Mouse (Mus musculus) C2C12 (cell line): ENCODE data around the gene Thegl. TPM values are rescaled to one million over a fixed set of nuclear protein-coding genes. Genes with fewer than 3 reads are reported as not detected.
A peak's percentile ranks its signal among the peaks of the same experiment; 100 is the strongest.
"Not testable (repeated sequence)": the region's sequence is repeated elsewhere in the genome, so short reads cannot be mapped to it uniquely, and the experiment has no call there.

ENCODE experiments used
- H3K27me3 ChIP-seq: one replicate; pipeline ENCODE4 v1.6.1; 2011; ENCODE audit not compliant: control insufficient read depth, insufficient read depth, insufficient read length
- H3K36me3 ChIP-seq: one replicate; pipeline ENCODE4 v1.6.1; 2011; ENCODE audit not compliant: control insufficient read depth, insufficient read depth
- H3K4me3 ChIP-seq: one replicate; pipeline ENCODE4 v1.5.1; 2011; ENCODE audit warnings: mild to moderate bottlenecking, control low read depth; ENCODE audit not compliant: poor library complexity, insufficient read depth, severe bottlenecking
- H3K79me2 ChIP-seq: one replicate; pipeline ENCODE4 v1.6.1; 2011; ENCODE audit not compliant: control insufficient read depth, insufficient read depth
- H3K79me3 ChIP-seq: one replicate; pipeline ENCODE4 v1.6.1; 2011; ENCODE audit warnings: low read depth, control low read depth
- H3ac ChIP-seq: one replicate; pipeline ENCODE3; 2011; ENCODE audit warnings: low read depth; ENCODE audit not compliant: control insufficient read depth, insufficient read length
- CEBPB ChIP-seq: IDR thresholded peaks from one replicate; pipeline ENCODE4 v1.6.1; 2011; ENCODE audit warnings: low read depth, mild to moderate bottlenecking, control low read depth, moderate library complexity
- CTCF ChIP-seq: IDR thresholded peaks from one replicate; pipeline ENCODE4 v1.5.1; 2011; ENCODE audit not compliant: control insufficient read depth, insufficient read depth, insufficient read length
- FOSL1 ChIP-seq: IDR thresholded peaks from one replicate; pipeline ENCODE4 v1.8.0; 2011; ENCODE audit warnings: mild to moderate bottlenecking, low read length; ENCODE audit not compliant: poor library complexity, insufficient read depth, severe bottlenecking
- MAX ChIP-seq: IDR thresholded peaks from one replicate; pipeline ENCODE4 v1.6.1; 2011; ENCODE audit warnings: mild to moderate bottlenecking, control low read depth
- MYOD1 ChIP-seq: IDR thresholded peaks from one replicate; pipeline ENCODE4 v1.6.1; 2011; ENCODE audit warnings: low read depth; ENCODE audit not compliant: control insufficient read depth, insufficient read length
- MYOG ChIP-seq: IDR thresholded peaks from one replicate; pipeline ENCODE4 v1.6.1; 2011; ENCODE audit not compliant: control insufficient read depth, insufficient read length; ENCODE audit errors: extremely low read depth
- USF1 ChIP-seq: IDR thresholded peaks from one replicate; pipeline ENCODE4 v1.6.1; 2011; ENCODE audit warnings: low read depth, mild to moderate bottlenecking, control low read depth, moderate library complexity
- polyA plus RNA-seq: library from polyadenylated mRNA; unstranded; fragments of >200 nt; fragmentation: generic; extraction: Trizol; gene quantifications from one replicate; pipeline ENCODE4 v1.2.1, GENCODE M21; 2012; ENCODE audit warnings: missing spikeins

Thegl gene
- polyA plus RNA-seq, 1 experiment: not detected

DNA sequence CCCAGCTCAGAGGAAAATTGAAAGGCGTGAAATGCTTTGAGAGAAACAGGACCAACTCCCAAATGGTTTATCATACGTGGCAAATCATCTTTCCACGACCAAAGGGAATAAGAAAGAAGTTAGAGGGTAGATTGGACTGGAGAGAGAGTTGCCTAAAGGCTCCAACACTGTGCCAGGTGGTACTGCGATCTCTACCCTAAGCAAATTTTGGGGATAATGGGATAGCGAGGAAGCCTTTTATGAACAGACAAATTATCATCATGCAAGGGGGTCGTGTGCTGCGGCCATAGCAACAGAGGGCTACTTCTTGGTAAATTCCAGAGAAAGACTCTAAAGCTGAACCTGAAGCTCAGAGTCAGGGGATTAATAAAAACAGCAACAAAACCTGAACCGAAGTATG is 78.1 kb downstream of the Thegl start:
- no peak overlapping the region for H3ac ChIP-seq
- no peak overlapping the region for H3K4me3 ChIP-seq
- no peaks in the 10 kb centered on the region for H3K36me3 ChIP-seq
- no peaks in the 10 kb centered on the region for H3K79me2 ChIP-seq
- H3K27me3 ChIP-seq: no peaks in the 10 kb centered on the region
- TF ChIP-seq USF1: no peak
- H3K79me3 ChIP-seq: no peaks in the 10 kb centered on the region

DNA sequence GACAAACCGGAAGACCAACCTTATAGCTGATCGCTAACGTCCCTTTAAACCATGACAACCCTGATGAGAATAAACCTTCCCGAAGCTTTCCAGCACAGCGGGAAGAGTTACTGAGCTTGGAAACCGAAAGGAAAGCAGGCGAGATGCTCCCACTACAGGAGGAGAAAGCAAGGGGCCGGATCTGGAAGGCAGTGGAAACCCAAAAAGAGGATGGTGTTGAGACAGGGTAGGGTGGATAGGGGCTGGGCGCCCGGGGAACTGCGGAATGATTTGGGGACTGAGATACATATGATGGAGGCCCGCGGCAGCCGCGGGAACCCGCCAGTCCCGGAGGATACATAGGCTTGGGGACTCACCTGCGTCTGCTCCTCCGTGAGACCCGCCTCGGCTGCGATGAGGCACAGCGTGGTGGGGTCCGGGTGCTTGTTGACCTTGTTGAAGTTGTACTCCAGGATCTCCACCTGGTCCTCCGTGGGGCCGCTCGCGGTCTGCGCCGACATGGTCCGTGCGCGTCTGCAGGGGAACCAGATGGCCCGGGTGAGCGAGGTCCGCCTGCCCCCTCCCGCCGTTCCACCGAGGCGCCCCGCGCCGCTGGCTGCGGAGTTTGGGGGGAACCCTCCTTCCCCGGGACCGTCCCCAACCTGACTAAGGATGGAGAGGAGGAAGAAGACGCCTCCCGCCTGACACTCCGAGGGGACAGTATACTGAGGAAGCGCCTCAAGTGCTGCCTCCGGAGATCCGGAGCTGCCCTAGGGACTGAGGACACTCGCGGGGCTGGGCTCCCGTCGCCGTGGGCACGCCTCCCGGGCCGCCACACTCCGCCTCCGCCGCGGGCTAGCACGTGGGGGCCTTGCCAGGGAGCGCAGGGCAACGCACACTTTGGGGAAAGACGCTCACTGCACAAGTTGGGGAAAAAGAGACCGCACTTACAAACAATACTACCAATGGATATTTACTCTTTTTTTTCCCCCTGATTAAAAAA is 79.0 kb downstream of the Thegl start:
- Histone ChIP-seq H3K4me3 (no peak overlapping the region), H3K36me3 (no peaks in the 10 kb centered on the region), H3K79me2 (no peaks in the 10 kb centered on the region), H3K79me3 (no peaks in the 10 kb centered on the region), H3K27me3 (no peaks in the 10 kb centered on the region), H3ac (peak overlapping the region; percentile 52)
- TF ChIP-seq CTCF (no peak), USF1 (no peak), FOSL1 (no peak), MAX (no peak), MYOG (no peak), MYOD1 (no peak), CEBPB (no peak)

DNA sequence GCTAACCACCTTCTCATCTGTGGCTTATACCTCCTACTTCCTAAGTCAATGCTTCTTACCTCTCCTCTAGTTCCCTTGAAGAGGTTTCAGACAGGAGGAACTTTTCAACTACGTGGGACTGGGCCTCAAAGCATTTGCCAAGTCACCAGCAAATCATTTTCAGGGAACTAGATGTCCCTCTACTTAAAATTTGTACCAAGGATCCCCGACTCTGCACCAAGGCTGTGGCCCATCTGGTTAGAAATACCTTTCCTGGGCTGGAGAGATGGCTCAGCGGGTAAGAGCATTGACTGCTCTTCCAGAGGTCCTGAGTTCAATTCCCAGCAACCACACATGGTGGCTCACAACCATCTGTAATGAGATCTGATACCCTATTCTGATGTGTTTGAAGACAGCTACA is 80.4 kb downstream of the Thegl start:
- H3K4me3 ChIP-seq, H3K79me3 ChIP-seq: not testable (repeated sequence)

DNA sequence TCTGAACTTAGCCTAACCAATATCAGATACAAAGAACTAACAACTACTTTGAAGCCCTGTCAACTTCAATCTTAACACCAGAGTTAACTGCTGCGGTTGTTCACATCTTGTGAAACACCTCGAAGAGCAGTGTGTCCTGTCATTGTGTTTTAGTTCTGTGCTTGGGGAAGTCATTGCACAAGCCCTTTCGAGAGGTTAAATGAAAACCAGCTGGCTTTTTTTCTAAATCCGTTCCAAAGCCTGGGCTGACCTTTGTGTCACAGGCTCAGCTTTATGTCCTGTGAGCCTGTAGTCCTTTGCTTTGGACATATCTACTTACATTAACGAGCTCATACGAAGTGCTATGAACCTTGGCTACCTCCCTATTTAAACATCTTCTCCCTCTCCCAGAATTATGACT is 81.9 kb downstream of the Thegl start:
- no peaks in the 10 kb centered on the region for H3K79me2 ChIP-seq
- no peak overlapping the region for H3ac ChIP-seq

More for the DNA sequence above, 80.4 kb downstream of the Thegl start:
- H3K79me2 ChIP-seq, H3ac ChIP-seq, H3K27me3 ChIP-seq, H3K36me3 ChIP-seq: not testable (repeated sequence)

DNA sequence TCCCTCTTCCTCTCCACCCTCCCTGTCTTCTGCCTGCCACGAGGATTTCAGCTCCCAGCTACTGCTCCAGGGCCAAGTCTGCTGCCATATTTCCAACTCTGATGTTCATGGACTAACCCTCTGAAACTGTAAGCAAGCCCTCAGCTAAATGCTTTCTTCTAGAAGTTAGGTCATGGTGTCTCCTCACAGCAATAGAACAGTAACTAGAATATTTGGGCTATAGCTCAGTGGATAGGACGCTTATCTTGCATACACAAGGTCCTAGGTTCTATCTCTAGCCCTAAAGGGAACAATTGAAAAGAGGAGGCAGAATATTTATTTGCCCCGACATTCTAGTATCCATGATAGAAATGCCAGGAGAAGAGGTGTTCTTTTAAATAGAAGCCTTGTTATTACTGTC is 83.1 kb downstream of the Thegl start:
- no peak for TF ChIP-seq CTCF
- no peak for TF ChIP-seq CEBPB
- no peak for TF ChIP-seq USF1
- TF ChIP-seq MAX: no peak
- Histone ChIP-seq H3K4me3 (no peak overlapping the region), H3K79me2 (no peaks in the 10 kb centered on the region), H3K79me3 (no peaks in the 10 kb centered on the region), H3K36me3 (no peaks in the 10 kb centered on the region), H3ac (no peak overlapping the region), H3K27me3 (no peaks in the 10 kb centered on the region)

More for the DNA sequence above, 81.9 kb downstream of the Thegl start:
- no peak overlapping the region for H3K4me3 ChIP-seq
- H3K79me3 ChIP-seq: no peaks in the 10 kb centered on the region
- no peaks in the 10 kb centered on the region for H3K36me3 ChIP-seq
- no peaks in the 10 kb centered on the region for H3K27me3 ChIP-seq
- TF ChIP-seq MYOD1 (no peak), MYOG (no peak), FOSL1 (no peak), MAX (no peak)

DNA sequence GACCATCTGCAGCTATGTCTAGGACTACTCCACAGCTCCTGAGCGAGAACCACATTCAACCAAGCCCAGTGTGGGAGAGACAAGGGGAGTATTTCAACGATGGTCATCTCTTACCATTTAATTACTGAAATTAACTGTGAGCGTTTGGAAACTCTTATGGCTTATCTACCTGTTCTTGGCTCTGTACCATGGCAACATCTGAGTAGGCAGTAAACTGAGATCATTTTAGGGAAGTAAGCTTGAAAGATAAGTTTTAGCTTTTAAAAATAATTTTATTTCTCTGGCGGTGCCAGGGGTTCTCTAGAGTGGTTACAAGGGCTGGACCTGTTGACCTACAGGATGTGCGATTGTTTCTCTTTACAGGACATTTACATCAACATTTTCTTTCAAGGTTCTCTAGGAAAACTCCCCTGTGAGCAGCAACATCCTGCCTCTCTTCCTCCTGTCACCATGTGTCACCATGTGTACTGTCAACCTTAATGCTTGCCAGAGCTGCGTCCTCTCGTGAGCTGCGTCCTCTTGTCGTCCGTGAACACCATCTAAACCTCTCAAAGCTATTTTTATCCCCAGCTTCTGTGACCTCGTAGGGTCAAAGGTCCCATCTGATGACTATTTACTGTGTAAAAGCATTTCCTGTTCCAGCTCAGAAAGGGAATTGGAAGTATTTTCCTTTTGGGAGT is 83.6 kb downstream of the Thegl start:
- Histone ChIP-seq H3K79me2 (no peaks in the 10 kb centered on the region), H3K36me3 (no peaks in the 10 kb centered on the region), H3ac (no peak overlapping the region), H3K79me3 (no peaks in the 10 kb centered on the region), H3K4me3 (no peak overlapping the region), H3K27me3 (no peaks in the 10 kb centered on the region)
- TF ChIP-seq FOSL1 (no peak), MYOD1 (no peak), CTCF (no peak), USF1 (no peak), CEBPB (no peak), MYOG (no peak), MAX (no peak)
